9 mouse cellular contexts compared by ENCODE assay signal in the genomic region with DNA sequence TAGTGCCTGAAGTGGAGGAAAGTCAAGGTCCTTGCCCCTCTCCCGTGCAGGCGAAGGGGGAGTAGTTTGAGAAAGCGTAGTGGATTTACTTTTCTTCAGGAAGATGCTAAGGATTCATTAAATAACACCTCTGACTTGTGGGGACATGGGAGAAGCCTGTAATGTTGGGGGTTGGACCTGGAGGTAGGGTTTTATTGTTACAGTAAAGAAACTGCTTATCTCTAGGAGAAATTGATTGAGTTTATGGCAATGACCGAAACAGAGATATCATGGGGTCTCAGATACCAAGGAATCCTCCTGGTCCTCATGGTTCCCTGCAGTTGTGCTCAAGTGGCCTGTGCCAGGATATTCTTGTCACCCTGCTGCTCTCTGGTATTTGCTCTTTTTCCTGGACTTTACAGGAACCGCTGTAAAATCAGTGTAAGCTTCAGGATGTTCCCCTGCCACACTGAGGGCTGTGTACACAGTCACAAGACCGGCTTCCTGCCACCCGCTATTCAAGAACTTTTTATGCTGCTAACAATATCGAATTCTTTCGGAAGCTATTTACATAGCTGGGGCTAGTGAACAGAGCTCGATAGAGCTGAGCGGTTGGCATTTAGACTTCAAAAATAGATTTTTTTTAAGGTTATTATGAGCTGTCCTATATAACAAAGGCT.
A peak's percentile ranks its signal among the peaks of the same experiment; 100 is the strongest.
DNase-seq lines count a peak whose midpoint lies in the region; ATAC-seq and TF ChIP-seq lines count a peak whose summit lies in the region.
"Had no signal": no experiment of that assay in that cellular context is flagged by ENCODE, and none has a peak within 500 bp of the region (broad histone marks: within the 10 kb centered on the region; RNA-seq: fewer than 3 reads in every experiment).

No protein-coding gene starts in this region.

- H3K4me3 ChIP-seq in layer of hippocampus, adult 2 months = peak overlapping the region; percentile 20; the same call in 1 of the 2 replicates
- H3K4me3 ChIP-seq in forebrain, embryonic 10.5 days = no peak overlapping the region
- no peak overlapping the region for H3K4me3 ChIP-seq in hindbrain, postnatal 0 days (ENCODE audit: low read length)
- H3K4me3 ChIP-seq in midbrain, embryonic 14.5 days (replicated peaks; ENCODE audit: low read depth, low read length) = no peak overlapping the region
- H3K4me3 ChIP-seq: limb, embryonic 15.5 days had no signal

- TF ChIP-seq CTCF in layer of hippocampus, adult 2 months (conservative IDR thresholded peaks at IDR 0.05) = no peak
- no peak for TF ChIP-seq CTCF in hindbrain, postnatal 0 days (IDR thresholded peaks at IDR 0.05; ENCODE audit: low read depth)

- peak; percentile 66 for ATAC-seq in hindbrain, postnatal 0 days
- no peak for ATAC-seq in midbrain, embryonic 14.5 days (ENCODE audit: low FRiP score, low TSS enrichment)

- H3K4me2 ChIP-seq in hindbrain, postnatal 0 days (ENCODE audit: low read depth, low read length) = peak overlapping the region; percentile 33; the same call in 1 of the 2 replicates
- H3K4me2 ChIP-seq in midbrain, embryonic 14.5 days (ENCODE audit: low read length) = peak overlapping the region; percentile 9; the same call in 1 of the 2 replicates
- H3K4me2 ChIP-seq: limb, embryonic 15.5 days had no signal

- H3K9me3 ChIP-seq in forebrain, embryonic 10.5 days = no peaks in the 10 kb centered on the region
- no peaks in the 10 kb centered on the region for H3K9me3 ChIP-seq in hindbrain, postnatal 0 days (ENCODE audit: low read length)
- H3K9me3 ChIP-seq in midbrain, embryonic 14.5 days (ENCODE audit: control insufficient read depth, low read length) = no peaks in the 10 kb centered on the region
- H3K9me3 ChIP-seq: limb, embryonic 15.5 days had no signal

- no peaks in the 10 kb centered on the region for H3K27me3 ChIP-seq in forebrain, embryonic 10.5 days (ENCODE audit: poor library complexity, severe bottlenecking)
- no peaks in the 10 kb centered on the region for H3K27me3 ChIP-seq in hindbrain, postnatal 0 days (ENCODE audit: insufficient read depth, low read length)
- H3K27me3 ChIP-seq in midbrain, embryonic 14.5 days (ENCODE audit: control insufficient read depth, insufficient read depth, low read length) = no peaks in the 10 kb centered on the region
- H3K27me3 ChIP-seq: limb, embryonic 15.5 days had no signal

- 64% methylated on average over 11 of the region's 11 CpGs for WGBS in forebrain, embryonic 10.5 days
- 47% methylated on average over 11 of the region's 11 CpGs for WGBS in hindbrain, postnatal 0 days
- WGBS in midbrain, embryonic 14.5 days = 61% methylated on average over 11 of the region's 11 CpGs

- 0 out of 2 replicates have a peak, but pooled peaks cover 4% of the 10 kb centered on the region for H3K36me3 ChIP-seq in forebrain, embryonic 10.5 days (replicated peaks)
- no peaks in the 10 kb centered on the region for H3K36me3 ChIP-seq in hindbrain, postnatal 0 days (ENCODE audit: insufficient read depth, low read length)
- no peaks in the 10 kb centered on the region for H3K36me3 ChIP-seq in midbrain, embryonic 14.5 days (ENCODE audit: control insufficient read depth, insufficient read depth, low read length)
- H3K36me3 ChIP-seq: limb, embryonic 15.5 days had no signal

- H3K27ac ChIP-seq in layer of hippocampus, adult 2 months = peak overlapping the region; percentile 85
- H3K27ac ChIP-seq in forebrain, embryonic 10.5 days = 0 out of 2 replicates have a peak overlapping the region, but pooled peaks have one; percentile 5
- peak overlapping the region; percentile 48; the same call in 1 of the 2 replicates for H3K27ac ChIP-seq in hindbrain, postnatal 0 days
- H3K27ac ChIP-seq in midbrain, embryonic 14.5 days (replicated peaks; ENCODE audit: low read depth, low read length) = no peak overlapping the region; the same call in 1 of the 2 replicates
- H3K27ac ChIP-seq: limb, embryonic 15.5 days had no signal

- no peak for DNase-seq in layer of hippocampus, adult 2 months (ENCODE audit: low spot score in 2 of 2)
- DNase-seq in layer of hippocampus, adult 9-11 months = no peak
- no peak for DNase-seq in forebrain, embryonic 10.5 days (ENCODE audit: extremely low spot score, low spot score)
- DNase-seq in hindbrain, postnatal 0 days (ENCODE audit: low spot score) = peak; percentile 31
- DNase-seq in midbrain, embryonic 14.5 days = peak; percentile 47
- DNase-seq in cerebellum, adult 18-20 months = no peak
- no peak for DNase-seq in cerebellum, adult 8-10 months
- DNase-seq in B cell, adult 2 months = no peak

- H3K4me1 ChIP-seq in forebrain, embryonic 10.5 days = peaks cover 37% of the 10 kb centered on the region
- H3K4me1 ChIP-seq in hindbrain, postnatal 0 days (ENCODE audit: insufficient read depth, low read length) = peaks cover 29% of the 10 kb centered on the region
- H3K4me1 ChIP-seq in midbrain, embryonic 14.5 days (ENCODE audit: control insufficient read depth, insufficient read depth, low read length) = peaks cover 6% of the 10 kb centered on the region

- no peak overlapping the region for H3K9ac ChIP-seq in hindbrain, postnatal 0 days (replicated peaks; ENCODE audit: low read length)
- no peak overlapping the region for H3K9ac ChIP-seq in midbrain, embryonic 14.5 days (replicated peaks; ENCODE audit: low read length)
- H3K9ac ChIP-seq: limb, embryonic 15.5 days had no signal

Comparison
In these comparisons a context has a peak if more than half of its experiments do, and no peak if none do; other contexts are left out.
1. DNase-seq: peak in hindbrain, postnatal 0 days (single experiment) and midbrain, embryonic 14.5 days (single experiment); none in layer of hippocampus, adult 2 months (0 of 2), layer of hippocampus, adult 9-11 months (single experiment), forebrain, embryonic 10.5 days (single experiment), cerebellum, adult 18-20 months (0 of 2), cerebellum, adult 8-10 months (single experiment) and B cell, adult 2 months (0 of 2).